Mouse (Mus musculus): ENCODE measurements around the gene Slc6a18. TPM values are rescaled to one million over a fixed set of nuclear protein-coding genes. Genes with fewer than 3 reads are reported as not detected.
"Not testable (repeated sequence)": the region's sequence is repeated elsewhere in the genome, so short reads cannot be mapped to it uniquely, and the experiment has no call there.

The Slc6a18 gene
- polyA plus RNA-seq (2017; shearing (Covaris generic)), result not detected

DNA sequence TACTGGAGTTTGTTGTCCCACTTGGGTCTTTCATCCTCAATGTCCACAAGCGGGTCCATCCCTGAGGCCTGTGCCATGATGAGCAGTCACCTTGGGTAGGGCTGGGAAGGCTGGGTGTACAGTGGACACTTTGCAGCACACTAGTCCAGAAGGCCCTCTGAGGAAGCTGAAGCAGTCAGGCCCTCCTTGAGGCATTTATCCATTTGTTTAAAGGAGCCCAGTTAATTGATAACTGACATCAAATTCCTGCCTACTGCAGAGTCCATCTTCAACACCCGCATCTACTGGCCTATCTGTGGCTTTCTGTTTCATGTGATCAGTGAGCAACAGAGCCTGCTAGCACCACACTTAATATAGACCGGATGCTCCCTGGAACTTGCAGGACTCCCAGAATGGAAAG lies at the start of gene Slc6a18:
TSS of gene Slc6a18 (minus strand) at position 171 of the 400 bp plus-strand sequence.
- ATAC-seq, result no peak

DNA sequence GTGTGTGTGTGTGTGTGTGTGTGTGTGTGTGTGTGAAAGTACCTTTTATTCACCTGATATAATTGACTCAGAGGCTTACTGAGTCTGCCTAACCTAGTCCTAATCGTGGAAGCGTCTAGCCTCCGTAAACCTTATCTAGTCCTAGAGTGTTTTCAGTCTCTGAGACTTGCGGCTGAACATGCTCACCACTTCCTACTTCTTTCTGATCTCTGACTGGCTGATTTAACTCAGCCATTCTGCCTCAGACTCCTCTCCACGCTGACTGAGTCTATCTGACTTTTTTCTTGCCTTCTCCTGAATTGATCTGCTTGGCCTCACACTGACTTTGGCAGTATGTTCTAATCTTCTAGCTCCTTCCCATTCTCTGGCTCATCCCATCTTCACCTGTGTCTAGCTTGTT lies 47.5 kb upstream of the Slc6a18 start:
- peak; percentile 97 for ATAC-seq

DNA sequence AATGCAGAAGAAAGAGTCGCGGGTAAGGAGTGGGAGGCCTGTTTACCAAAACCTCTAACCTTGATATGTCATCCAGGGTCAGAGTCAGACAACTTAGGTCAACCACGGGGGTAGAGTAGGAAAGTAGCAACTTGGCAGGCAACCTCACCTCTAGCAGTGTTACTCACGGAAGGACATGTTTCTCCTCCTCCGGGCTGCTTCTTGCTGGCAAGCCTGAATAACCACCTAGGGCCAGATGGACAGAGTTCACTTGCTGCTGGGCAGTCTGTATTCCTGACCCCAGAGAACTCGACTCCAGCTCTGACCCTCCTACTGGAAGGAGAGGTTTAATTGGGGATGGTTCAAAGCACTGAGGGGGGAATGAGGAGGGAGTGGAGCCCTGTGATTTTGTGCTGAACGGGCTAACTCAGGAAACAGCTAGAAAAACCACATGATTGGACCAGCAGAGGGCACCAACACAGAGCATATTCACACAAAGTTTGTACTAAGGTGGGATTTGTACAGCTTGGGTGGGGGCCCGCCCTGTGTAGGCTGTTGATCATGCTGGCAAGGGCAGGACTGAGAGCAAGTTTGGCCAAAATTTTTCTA lies 45.4 kb upstream of the Slc6a18 start:
- ATAC-seq, result peak; percentile 29

DNA sequence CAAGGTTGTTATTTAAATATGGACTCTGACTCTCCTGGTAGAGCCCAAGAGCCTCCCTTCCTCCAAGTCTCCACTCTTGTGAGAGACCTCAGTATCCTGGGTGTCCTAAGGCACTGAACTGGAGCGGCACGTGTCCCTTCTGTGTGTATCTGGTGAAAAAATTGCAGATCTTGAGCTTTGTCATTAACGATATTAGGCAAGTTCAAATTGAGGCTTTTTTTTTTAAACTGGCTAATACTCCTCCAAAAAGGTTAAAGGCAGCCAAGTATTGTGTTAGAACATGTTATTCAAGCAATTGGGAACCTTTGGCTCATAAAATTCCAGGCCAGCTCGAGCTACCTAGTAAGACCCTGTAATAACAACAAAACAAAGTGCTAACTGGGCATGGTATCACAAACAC lies 42.4 kb upstream of the Slc6a18 start:
- ATAC-seq, result no peak

DNA sequence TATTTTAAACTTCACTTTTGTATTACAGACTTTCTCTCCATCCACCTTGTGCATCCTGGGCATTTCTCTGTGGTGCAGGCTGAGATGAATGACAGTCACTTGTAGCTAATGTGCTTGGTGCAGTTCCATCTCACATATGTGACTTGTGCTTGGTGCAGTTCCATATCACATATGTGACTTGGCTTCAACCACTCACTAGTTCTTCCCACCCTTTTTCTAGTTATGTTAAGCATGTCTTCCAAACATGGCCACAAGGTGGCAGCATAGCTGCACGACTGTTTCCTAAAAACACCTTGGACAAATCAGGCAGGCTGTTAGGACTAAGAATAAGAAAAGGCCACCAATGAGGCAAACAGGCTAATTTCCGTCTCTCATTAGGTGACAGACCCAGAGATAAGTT lies 40.4 kb upstream of the Slc6a18 start:
- ATAC-seq, result peak; percentile 77

DNA sequence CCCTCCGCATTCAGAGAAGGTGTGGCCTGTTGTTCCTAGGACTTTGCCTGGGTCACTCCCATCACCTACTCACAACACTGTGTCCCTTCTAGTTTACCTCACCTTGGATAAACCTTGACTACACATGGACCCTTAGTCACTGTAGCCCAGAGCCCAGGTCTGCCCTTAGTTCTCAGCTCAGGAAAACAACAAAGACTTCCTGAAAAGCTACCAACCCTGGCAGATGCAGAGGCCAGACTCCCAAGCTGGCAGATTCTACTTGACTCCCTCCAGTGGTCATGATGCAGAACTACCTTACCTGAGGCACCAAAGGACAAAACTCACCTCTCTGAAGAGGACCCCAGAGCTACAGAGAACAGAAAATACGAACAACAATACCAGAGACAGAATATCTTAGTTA lies 36.2 kb upstream of the Slc6a18 start:
- ATAC-seq, result peak; percentile 54

DNA sequence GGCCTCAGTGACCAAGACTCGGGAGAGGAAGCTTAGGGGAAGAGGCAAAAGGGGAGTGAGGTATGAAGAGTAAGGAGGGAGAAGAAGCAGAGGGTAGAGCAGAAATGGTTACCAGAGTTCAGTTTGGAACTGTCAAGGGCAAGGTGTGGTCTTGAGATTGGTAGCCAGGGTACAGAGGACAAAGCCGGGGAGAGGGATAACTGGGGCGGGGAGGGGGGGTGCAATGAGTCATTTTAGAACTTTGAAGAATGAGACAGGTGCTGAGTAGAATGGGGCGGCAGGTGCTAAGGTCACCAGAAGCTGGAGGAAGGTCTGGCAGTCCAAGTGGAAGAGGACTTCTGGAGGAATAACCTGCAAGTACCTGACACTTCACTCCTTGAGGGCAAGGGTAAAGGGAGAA lies 35.4 kb upstream of the Slc6a18 start:
- ATAC-seq, result no peak

DNA sequence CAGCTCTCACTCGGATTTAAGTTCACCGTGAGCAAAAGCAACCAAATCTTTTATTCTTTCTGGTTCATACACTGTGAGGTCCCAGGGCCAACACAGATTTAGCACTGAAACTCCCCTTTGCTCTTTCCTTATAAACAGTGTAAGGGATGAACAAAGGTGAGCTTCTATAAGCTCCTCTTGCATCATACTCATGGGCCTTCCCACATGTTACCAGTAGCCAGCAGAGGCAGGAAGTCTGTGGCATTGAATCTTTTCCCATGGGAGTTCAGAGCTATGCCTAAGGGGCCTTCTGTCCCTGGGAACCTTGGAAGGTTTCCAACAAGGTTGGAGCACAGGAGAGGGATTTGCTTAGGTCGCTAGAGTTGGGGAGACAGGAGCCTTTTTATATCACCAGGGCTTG lies 34.4 kb upstream of the Slc6a18 start:
- no peak for ATAC-seq

DNA sequence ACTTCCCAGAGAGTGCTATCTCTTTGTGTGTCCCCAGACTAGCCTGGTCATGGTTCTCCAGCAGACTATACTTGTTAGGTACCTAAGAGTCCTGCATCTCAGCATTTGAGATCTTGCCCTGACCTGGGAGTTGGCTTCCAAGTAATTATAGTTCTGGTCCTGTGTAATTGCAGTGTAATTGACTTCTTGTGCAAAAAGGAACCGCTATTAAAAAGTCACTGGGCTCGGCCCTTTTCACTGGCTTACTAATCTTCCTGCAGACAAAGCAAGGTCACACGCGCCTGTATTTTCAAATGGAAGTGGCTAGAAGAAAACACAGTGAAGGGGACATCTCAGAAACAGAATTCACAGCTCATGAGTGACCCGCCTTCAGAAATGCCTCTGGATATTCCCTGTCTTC lies 34.0 kb upstream of the Slc6a18 start:
- no peak for ATAC-seq

DNA sequence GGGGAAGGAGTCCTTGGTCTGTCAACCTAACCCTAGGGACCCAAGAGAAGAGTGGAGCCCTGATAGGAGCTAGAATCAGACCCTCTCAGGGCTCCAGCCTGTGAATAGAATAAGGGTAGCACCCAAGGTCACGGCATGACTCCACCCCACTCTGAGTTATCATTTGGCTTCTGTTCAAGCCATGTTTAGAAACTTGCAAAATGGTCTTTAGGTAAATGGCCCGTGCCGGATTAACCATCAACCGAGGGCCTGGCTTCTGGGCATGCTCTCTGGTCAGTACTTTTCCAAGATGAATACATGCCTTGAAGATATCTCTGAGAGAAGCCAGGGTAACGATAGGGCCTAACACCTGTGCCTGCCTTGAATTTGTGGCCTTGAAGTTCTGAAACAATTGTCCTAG lies 33.4 kb upstream of the Slc6a18 start:
- no peak for ATAC-seq

DNA sequence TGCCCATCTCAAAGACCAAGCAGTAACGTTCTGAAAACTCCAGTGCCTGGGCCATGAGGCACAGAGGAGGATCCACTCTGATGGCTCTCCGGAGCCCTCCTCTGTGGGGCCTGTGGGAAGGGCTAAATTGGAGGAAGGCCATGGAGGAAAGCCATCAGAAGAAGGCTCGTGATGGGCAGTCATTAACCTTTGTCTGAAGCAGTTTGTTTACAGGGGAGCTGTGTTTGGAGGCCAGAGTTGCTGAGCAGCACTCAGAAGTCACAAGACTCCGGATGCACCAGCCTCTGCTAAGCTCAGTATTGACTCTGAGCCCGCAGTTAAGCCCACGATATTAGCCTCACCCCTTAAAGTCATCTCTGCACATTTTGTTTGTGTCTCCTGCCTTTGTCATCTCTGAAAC lies 31.7 kb upstream of the Slc6a18 start:
- ATAC-seq, result peak; percentile 57

DNA sequence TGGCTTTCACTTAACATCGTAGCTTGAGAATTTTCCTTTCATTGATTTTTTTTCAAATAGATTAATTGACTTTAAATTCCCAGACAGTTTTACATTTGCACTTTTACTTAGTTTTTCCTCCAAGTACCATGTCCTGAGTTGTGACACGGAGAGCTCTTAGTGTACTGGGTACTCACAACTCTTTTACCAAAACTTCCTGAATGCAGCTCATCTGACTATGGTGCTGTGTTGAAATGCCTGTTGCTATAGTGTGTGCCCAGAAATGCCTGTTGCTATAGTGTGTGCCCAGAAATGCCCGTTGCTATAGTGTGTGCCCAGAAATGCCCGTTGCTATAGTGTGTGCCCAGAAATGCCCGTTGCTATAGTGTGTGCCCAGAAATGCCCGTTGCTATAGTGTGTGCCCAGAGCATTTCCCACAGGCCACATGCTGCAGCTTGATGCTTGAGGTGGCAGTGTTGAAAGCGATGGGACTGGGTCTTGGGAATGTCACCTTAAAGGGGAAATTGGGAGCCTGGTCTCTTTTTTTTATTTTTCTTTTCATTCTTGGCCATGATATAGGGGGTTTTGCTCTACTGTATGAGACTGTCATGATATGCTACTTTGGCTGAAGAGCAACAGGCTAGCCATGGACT lies 27.0 kb upstream of the Slc6a18 start, which contains the start of gene Slc6a19:
TSS of gene Slc6a19 (minus strand) at position 172 of the 632 bp plus-strand sequence.
- ATAC-seq, result no peak

DNA sequence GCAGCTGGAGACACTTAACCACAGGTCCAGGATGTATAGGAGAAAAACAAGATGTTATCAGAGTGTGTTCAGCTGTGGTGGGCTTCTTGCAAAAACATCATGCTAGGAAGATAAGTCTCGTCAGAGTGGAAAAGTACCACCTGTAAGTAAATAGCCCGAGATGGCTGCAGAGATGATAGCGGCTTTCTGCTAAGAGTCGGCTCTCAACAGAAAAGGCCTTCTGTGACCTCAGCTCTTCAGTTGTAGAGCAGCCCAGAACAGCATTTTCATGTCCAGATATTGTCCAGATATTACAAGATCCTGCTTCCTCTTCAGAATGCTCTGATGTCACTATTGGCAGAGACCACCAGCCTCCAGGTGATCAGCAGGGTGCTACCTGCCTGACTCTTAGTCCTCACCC lies 25.7 kb upstream of the Slc6a18 start:
- ATAC-seq, result not testable (repeated sequence)

DNA sequence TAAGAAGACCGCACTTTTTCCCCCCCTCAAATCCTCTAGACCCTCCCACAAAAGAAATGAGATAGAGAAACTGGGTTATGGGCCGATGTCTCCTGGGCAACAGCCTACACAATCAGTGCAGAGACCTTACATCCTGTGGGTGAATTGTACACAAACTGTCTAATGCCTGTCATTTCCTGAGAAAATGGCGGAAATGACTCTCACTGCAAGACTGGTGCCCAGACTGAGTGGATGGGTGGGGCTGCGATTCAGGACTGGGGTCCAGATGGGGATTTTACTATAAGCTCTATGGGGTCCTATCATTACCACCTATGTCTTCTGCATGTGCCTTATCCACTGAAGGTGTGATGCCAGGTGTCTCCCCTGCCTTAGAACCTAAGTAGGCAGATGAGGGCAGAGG lies 25.0 kb upstream of the Slc6a18 start:
- peak; percentile 97 for ATAC-seq

DNA sequence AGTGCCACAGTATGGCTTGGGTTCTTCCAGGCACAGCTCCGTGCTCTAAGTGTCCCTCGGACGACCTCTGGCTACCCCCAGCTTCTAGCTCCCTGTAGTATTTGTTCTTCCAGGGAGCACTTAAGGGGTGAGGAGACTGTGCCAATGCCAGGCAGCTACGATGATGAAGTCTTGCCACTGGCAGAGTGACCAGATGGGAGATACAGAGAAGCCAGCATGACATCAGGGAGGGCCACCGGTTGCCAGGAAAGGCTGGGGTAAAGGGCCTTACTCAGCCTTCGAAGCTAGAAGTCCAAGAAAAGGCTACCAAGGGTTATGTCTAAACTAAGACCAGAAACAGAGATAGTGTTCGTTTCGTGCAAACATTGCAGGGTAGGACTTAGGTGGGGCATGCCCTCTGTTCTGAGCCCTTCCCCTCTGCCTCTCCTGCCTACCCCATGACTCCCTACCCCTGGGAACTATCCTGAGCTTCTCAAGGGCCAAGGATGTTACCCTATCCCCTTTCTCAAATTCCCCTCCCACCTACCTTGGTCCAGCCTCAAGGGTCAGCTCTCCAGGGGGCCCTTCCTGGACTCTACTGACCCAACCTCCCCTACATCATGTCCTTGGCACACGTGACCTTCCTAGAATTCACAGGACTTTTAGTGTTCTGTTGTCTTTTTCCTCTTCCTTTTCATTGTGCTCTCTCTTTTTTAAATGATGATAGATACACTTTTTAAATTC lies 23.5 kb upstream of the Slc6a18 start:
- no peak for ATAC-seq

DNA sequence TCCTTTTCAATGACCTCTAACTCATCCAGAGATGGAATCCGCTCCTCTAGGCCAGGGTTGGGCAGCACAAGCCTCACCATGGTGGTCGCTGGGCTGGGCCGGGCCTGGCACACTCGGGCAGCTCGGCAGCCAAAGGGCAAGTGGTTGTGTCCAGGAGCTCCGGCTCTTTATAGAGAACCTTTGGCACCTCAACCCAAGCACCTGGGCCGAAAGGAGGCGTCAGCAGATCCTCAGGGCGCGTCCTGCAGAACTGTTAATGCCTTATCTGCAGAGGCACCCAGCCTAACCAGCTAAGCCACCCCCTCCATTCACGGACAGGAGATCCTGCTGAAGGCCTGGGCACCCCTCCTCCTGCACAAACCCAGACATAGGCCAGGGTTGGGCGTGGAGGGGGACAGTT lies 22.7 kb upstream of the Slc6a18 start:
- no peak for ATAC-seq

DNA sequence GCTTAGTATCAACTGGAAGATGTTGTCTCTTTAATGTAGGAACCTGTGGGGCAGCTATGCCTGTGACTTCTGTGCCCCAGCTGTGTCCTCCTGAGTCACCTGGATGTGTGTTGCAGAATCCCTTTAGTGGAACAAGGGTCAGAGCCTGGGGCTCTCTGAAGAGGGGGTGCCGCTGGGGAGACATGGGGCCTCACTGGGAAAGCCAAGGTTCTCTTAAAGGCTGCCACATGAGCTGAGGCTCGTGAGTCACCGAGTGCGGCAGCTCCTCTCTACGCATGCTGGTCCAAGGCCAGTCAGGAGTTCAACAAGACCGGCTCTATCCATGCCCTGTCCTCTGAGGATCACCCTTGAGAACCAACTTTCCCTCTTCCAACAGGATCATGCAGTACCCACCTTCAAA lies 21.9 kb upstream of the Slc6a18 start:
- ATAC-seq, result no peak

DNA sequence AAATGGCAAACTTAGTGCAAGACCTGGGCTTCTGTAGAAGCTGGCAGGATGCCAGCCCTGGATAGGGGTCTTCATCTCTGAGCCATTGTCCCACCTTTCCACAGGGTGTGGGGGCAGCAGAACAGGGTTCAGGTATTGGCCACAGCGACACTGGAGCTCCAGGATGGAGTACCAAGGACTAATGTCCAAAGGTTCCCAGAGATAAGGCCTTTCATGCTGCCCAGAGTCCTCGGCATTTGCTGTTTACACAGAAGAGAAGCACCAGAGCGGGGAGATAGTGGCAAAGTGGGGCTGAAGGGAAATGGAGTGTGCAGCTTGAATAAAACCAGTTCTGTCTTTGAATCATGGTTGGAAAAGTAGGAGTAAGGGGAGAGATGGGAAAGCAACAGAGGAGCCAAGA lies 18.7 kb upstream of the Slc6a18 start:
- no peak for ATAC-seq

DNA sequence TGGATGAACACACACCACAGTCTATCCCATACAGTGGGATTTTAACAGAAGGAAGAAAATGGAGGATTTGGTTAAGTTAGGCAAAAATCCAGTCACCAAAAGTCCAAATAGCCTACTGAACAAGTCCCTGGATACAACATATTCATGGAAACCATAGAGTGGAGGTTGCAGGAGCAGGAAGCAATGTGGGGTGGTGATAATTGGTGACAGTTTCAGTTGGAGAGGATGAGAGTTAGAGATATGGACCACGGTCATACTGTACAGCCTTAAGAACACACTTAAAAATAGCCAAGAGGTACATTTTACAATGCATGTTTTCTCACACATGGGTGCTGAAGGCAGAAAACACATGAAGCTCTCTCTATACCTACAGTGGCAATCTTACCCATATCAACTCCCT lies 17.1 kb upstream of the Slc6a18 start:
- no peak for ATAC-seq

DNA sequence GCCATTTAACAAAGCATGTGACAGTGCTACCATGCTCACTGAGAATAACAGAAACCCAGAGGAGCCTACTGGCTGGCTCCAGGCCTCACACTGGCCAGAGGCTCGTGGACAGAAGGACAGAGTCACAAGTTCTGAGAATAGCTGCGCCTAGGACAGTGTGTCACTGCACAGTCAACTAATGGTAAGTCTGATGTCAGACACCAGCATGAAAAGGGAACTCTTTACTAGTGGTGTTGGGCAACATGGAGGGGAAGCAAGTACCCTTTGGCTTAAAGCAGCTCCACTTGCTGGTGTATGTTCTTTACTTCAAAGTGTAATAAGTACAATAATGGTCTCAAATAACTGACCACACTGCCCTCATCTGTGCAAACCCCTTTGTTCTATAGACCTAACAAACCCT lies 15.5 kb upstream of the Slc6a18 start:
- ATAC-seq, result no peak

DNA sequence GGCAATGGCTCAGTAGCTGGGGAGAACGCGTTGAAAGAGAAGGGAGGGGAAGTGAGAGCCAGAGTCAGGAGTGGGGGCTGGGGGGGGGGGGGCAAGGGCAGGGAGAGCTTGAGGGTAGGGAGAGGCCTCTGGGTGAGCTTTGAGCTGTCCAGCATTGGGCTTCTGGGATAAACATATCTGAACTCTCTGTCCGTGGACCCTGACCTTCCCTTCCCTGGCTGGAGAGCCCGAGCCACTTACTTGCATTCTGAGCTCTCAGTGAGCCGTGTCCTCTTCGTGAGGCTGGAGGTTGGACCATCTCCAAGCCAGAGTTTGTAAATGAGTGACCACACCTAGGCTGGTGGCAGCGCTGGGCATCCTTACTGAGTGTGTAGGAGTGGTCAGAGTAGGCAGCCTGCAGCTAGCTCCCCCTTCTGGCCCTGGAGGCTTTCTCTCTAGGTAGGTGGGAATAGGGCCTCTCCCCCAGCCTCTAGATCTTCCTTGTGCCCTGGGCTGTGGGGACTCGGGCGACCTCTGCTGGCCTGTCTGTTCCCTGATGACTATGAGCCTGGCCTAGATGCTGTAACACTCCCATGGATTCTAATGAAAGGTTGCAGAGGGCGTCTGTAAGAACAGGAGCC lies 14.5 kb upstream of the Slc6a18 start:
- ATAC-seq, result peak; percentile 74

DNA sequence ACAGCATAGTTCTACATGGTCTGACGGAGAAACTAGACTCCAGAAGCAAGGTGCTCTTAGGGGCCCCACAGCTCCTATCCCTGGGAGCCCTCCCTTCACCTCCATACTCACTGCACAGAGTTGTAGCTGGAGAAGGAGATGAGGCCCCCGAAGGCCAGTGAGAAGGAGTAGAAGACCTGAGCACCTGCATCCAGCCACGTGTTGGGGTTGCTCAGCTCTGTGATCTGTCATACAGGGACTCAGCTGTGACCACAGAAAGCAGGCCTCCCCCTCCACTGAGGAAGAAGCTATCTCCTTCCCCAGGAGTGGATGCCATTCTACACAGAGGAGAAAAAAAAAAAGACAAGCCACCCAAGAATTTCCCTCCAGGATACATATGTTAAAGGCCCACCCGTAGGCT lies 11.1 kb upstream of the Slc6a18 start:
- no peak for ATAC-seq

DNA sequence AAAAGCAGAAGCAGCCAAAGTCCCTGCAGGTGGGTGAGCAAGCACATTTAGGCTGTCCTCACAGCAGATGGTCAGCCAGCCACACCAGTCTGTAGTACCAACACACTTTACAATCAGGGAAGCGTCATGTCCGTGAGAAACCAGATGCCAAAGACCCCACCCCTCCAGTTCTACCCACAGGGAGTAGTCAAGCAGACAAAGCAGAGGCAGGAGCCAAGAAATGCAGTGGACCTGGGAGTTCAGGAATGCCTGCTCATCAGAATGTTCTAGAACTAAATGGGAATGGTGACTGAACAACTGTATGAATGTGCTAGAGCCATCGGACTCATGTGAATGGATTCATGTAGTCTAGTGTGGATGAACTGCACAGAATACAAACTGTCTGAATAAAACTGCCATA lies 9.8 kb upstream of the Slc6a18 start:
- no peak for ATAC-seq

DNA sequence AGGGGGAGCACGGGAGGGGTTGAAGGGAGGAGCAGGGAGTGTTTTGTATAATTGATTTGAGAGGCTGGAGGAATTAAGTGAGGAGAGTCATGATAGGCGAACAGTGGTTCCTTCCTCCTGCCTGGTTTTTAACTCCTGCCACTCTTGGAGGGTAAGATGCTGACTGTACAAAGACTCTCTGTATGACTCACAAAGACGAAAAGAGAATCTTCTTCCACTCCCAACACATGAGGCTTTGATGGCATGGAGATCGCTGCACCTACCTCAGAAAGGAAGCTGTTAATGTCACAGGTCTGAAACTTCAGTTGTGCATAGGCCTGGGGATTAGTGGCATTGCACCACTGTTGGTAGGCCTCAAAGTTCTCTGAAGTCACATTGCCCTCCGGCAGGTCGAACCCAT lies 7.7 kb upstream of the Slc6a18 start:
- ATAC-seq, result peak; percentile 65
